Mouse (Mus musculus): ENCODE data around the gene Mkln1.

Gene Mkln1

GRCm38 (mm10) chr6:31398431-31399205, at the start of gene Mkln1:
Gene Mkln1, plus strand, starts transcription at chr6:31398735.
- DNase-seq = peak; percentile 93

- no peak for DNase-seq
Measured at GRCm38 (mm10) chr6:31356444-31357191, 41.9 kb upstream of the Mkln1 start.

GRCm38 (mm10) chr6:31357286-31357685, 41.2 kb upstream of the Mkln1 start:
- DNase-seq = no peak

DNA sequence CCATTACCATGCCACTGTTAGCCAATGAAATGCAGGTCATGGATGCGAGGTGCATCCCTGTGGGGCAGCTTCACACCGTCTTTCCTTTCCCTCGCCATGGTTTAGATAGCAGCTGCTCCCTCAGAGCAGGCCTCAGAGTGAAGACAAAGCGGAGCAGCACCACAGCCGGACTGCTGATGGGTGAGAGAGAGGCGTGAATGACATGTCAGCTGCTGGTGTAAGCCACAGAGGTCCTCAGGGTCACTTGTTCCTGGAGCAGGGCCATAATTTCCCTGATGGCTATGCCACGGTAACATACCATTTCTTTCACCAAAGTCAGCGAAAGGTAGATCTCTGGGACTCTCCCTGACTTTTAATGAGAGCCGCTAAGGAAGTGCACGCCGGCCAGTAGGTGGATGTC, 35.9 kb upstream of the Mkln1 start:
- no peak for DNase-seq

- DNase-seq = no peak
Measured at GRCm38 (mm10) chr6:31364399-31364798, 34.1 kb upstream of the Mkln1 start.

DNA sequence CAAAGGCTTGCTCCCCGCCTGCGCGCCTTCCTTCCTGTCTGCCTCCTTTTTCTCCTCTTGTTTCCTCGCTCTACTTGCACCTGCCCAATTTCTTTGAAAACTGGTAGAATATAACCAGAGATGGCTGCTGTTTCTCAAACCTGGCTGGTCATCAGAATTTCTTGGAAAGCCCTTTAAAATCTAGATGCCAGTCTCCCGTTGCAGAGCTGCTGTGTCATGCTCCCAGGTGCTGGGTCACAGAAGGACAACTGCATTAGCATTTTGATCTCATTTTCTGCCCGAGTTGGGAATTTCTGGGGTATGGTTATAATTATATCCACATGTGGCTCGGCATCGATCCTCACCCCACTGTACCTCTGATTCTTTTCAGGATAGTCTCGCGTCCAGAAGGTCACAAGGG, 30.6 kb upstream of the Mkln1 start:
- no peak for DNase-seq

GRCm38 (mm10) chr6:31368559-31368958, 30.0 kb upstream of the Mkln1 start:
- DNase-seq = no peak

GRCm38 (mm10) chr6:31369875-31370274, 28.7 kb upstream of the Mkln1 start:
- DNase-seq = no peak

DNA sequence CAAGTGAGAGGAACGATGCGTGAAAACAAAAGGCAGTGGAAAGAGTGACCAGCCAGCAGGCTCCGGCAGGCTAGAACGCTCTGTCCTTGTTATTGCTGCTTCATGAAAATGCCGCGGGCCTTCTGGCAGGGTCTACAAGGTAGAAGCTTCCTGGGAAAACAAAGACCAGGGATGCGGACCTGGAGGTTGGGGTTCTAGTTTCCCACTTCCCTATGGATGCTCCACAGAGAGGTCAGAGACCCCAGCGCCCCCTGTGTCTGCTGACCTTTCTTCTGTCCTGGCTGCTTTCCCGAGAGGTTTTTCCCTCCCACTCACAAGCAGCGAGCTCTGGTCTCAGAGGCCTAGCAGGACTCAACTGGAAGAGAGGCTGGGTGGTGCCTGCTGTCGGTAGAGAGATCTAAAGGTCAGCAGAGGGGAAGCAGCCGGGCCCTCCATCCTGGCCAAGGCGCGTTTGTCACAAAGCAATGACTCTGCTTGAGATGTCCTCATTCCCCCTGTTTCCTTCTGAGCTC, 27.9 kb upstream of the Mkln1 start:
- DNase-seq = no peak

DNA sequence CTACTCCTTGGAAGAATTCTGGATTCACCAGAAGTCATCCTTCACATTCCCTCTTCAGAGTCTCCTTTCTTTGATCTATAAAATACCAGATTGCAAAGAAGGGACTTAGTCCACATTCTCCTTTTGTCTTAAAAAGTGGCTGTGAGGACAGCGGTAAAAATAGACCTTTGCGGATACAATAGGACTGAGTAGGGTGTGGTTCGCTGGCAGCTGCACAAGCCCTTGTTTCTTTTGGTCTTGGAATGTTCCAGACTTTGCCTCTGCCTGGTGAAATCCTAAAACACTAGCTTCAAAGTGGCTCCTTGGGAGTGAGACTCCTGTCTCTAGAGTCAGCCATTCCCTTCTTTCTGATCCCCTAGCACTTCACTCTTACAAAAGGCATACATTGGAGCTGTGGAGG, 27.4 kb upstream of the Mkln1 start:
- no peak for DNase-seq

GRCm38 (mm10) chr6:31372620-31373019, 25.9 kb upstream of the Mkln1 start:
- no peak for DNase-seq

DNA sequence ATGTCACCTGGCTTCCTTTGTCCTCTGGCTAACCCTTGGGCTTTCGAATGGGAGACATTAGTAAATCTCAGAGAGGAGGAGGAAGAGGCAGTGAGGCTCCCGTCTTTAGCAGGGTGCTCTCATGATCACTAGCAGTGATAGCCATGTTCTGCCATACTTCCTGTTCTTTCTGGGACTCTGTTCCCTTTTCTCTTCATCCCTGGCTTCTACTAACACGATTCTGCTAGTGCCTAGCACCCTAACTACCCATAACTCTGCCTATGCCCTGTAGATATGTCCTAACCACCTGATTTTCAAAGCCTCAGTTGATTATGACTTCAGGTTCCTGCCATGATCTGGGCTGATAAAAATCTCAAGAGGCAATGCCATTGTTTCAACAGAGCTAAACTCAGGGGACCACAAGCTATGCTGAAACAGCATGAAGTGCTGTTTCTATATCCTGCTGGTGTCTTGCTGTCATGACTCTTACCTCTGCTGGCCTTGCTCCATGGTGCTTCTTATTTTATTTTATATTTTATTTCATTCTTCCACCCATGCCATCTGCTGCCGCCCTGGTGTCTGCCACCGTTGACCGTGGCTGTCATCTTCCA, 25.4 kb upstream of the Mkln1 start:
- DNase-seq = no peak

DNA sequence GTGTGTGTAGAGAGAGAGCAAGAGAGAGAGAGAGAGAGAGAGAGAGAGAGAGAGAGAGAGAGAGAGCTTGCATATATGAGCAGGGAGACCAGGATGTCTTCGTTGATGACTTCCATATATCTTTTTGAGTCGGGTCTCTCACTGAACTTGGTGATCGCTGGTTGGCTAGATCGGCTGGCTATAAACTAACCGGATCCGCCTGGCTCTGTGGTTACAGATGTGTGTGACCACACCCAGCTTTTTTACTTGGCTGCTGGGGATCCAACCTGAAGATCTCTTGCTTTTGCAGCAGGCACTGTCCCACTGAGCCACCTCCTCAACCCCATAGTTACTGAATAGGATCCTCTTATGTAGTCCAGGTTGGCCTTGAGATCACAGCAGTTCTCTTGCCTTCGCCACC, 15.5 kb upstream of the Mkln1 start:
- no peak for DNase-seq

- no peak for DNase-seq
Measured at GRCm38 (mm10) chr6:31384794-31385193, 13.7 kb upstream of the Mkln1 start.

- no peak for DNase-seq
Measured at GRCm38 (mm10) chr6:31385281-31386145, 13.0 kb upstream of the Mkln1 start.

- no peak for DNase-seq
Measured at GRCm38 (mm10) chr6:31389716-31390115, 8.8 kb upstream of the Mkln1 start.

GRCm38 (mm10) chr6:31390243-31390981, 8.1 kb upstream of the Mkln1 start:
- no peak for DNase-seq

DNA sequence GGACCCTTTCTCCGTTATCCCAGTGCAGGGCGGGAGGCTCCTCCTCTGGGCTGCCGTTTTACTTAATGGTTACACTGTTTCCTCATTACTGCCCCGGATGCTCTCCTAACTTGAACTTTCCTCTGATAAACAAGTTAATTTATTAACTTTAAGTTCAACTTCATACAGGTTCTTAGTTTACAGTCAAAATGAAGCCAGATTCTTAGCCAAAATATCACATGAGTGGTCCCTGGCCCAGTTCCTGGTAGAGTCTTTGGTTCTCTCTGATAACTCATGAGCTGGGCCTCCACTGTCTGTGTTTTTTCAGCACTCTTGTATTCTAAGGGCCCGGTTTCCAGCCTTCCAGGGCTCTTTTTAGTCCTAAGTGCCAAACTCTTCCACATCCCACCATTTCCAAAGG, 5.7 kb upstream of the Mkln1 start:
- no peak for DNase-seq

DNA sequence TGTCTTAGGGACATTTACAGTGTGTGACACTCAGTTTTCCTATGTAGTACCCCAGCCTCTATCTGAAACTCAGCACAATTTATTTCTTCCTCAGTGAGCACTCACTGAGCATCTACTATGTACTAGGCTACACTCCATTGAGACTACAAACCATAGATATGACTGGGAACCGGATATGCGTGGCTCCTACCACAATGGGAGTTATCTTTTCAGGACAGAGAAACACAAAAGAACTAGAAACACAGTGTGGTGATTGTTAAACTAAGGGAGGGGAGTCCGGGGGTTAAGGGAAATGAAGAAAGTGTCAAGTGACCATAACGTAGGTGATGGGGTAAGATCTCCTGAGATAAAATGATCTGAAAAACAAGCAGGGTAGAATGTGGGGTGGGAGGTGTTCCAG, 2.4 kb upstream of the Mkln1 start:
- no peak for DNase-seq

DNA sequence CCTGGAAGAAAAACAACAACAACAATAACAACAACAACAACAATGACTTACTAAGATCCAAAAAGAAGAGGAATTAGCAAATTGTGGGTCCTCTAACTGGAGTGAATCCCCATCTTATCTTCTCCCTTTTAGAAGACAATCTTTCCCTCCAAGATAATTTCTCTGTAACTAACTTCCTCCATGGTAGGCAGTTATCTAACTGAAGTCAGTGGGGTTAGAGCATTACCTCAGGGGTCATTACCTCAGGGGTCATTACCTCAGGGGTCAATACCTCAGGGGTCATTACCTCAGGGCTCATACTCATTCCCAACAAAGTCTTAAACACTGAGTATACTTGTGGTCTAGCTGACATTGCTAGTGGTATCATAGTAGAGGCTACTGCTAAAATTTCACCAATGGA, 1.2 kb upstream of the Mkln1 start:
- DNase-seq = no peak

GRCm38 (mm10) chr6:31397775-31398430, 632 bp upstream of the Mkln1 start:
- peak; percentile 43 for DNase-seq

DNA sequence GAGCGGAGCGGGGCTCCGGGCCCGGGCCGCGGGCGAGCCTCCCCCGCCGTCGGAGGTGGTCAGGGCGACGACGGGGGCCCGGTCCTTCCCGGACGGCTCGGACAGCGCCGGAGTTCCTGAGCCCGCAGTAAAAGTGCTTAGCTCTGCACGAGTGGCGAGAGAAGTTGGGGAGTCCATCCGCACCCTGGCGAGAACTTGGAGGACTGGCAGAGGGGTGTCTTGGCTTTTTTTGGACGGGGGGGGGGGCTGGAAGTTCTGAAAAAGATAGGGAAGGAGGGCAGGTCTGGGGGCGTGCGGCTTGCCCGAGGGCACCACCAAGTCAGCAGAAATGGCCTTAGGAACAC, 643 bp downstream of the Mkln1 start:
- DNase-seq = peak; percentile 48

All from liver (tissue).